Mouse (Mus musculus): ENCODE data around the gene Pcp4. TPM values are rescaled to one million over a fixed set of nuclear protein-coding genes. Genes with fewer than 3 reads are reported as not detected.
A peak's percentile ranks its signal among the peaks of the same experiment; 100 is the strongest.

The Pcp4 gene
- polyA plus RNA-seq, 1 experiment, result 7.3 TPM

GRCm38 (mm10) chr16:96468698-96469097 is 1.3 kb downstream of the Pcp4 start:
- Histone ChIP-seq H3K4me3 (replicated peaks; ENCODE audit: control insufficient read depth, low read depth, low read length) (no peak overlapping the region), H3K4me1 (ENCODE audit: control insufficient read depth, insufficient read depth, low read length) (no peaks in the 10 kb centered on the region), H3K27ac (ENCODE audit: control insufficient read depth, insufficient read depth, low read depth, low read length, poor library complexity) (no peak overlapping the region)
- TF ChIP-seq CTCF (IDR thresholded peaks at IDR 0.05; ENCODE audit: control insufficient read depth, insufficient read depth, low read length) (no peak), POLR2A (IDR thresholded peaks at IDR 0.05; ENCODE audit: borderline replicate concordance, control insufficient read depth, low read depth, low read length) (no peak)
- WGBS, result 70% methylated on average over 4 of the region's 4 CpGs

DNA sequence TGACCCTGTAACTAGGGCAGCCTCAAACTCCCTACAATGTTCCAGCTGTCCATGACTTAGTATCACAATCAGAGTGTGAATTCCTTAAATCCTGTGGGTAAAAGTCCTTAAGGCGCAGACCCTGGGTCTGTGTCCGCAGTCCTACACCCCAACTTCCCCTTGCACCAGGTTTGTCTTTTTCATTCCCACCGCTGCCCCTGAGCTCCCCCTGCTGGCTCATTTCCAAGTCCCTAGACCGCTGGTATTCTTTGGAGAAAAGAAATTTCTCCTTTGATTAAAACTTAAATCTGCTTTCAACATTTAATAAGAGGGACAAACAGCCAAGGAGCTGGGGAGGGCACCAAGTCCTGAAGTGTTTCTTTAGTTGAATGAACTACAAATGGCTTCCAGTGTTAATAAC is 2.2 kb downstream of the Pcp4 start:
- 9% methylated on average over 4 of the region's 4 CpGs for WGBS
- TF ChIP-seq CTCF (IDR thresholded peaks at IDR 0.05; ENCODE audit: control insufficient read depth, insufficient read depth, low read length) (peak; percentile 72), POLR2A (IDR thresholded peaks at IDR 0.05; ENCODE audit: borderline replicate concordance, control insufficient read depth, low read depth, low read length) (no peak)
- Histone ChIP-seq H3K4me1 (ENCODE audit: control insufficient read depth, insufficient read depth, low read length) (no peaks in the 10 kb centered on the region), H3K4me3 (replicated peaks; ENCODE audit: control insufficient read depth, low read depth, low read length) (no peak overlapping the region), H3K27ac (ENCODE audit: control insufficient read depth, insufficient read depth, low read depth, low read length, poor library complexity) (no peak overlapping the region)

DNA sequence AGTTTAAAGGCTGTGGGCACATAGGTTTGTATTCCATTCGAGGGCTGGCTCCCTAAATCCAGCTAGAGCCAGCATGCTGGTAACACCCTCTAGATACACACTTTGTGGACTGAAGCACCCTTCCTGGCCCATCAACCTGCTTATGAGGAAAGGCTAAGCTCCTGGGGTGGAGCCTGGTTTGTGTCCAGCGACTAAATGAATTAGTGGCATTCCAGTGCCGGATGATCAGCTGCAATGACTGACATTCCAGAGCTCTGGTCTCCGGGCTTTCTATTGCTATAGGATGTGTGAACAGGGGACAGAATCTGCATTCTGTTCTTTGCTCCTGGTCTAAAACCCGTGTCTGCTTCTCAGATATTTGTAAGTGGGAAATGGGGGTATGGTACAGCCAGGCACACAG is 5.0 kb downstream of the Pcp4 start:
- 52% methylated on average over 5 of the region's 5 CpGs for WGBS
- no peak overlapping the region for H3K4me3 ChIP-seq (replicated peaks; ENCODE audit: control insufficient read depth, low read depth, low read length)
- H3K4me1 ChIP-seq (ENCODE audit: control insufficient read depth, insufficient read depth, low read length), result no peaks in the 10 kb centered on the region; the same call in 1 of the 2 replicates
- TF ChIP-seq POLR2A (IDR thresholded peaks at IDR 0.05; ENCODE audit: borderline replicate concordance, control insufficient read depth, low read depth, low read length), result no peak
- TF ChIP-seq CTCF (IDR thresholded peaks at IDR 0.05; ENCODE audit: control insufficient read depth, insufficient read depth, low read length), result no peak
- H3K27ac ChIP-seq (ENCODE audit: control insufficient read depth, insufficient read depth, low read depth, low read length, poor library complexity), result no peak overlapping the region

DNA sequence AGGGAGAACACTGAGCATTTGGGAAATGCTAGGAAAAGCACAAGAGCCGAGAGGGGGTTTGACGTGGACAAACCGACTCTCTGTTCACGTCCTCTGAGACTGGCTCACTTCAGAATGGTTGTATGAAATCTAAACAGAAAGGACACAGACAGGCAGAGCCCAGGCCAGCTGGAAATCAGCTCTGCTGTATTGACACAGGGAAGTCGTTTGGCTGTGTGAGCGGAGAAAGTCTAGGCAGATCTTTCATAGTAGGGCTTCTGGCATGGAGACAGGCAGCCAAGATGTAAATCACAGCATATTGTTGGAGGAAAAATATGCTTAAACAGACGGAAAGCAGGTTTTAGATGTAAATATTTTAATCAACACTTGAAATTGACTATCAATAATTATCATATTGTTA is 5.4 kb downstream of the Pcp4 start:
- H3K4me3 ChIP-seq (replicated peaks; ENCODE audit: control insufficient read depth, low read depth, low read length), result no peak overlapping the region
- no peaks in the 10 kb centered on the region; the same call in 1 of the 2 replicates for H3K4me1 ChIP-seq (ENCODE audit: control insufficient read depth, insufficient read depth, low read length)
- 68% methylated on average over 7 of the region's 7 CpGs for WGBS
- no peak overlapping the region for H3K27ac ChIP-seq (ENCODE audit: control insufficient read depth, insufficient read depth, low read depth, low read length, poor library complexity)
- TF ChIP-seq CTCF (IDR thresholded peaks at IDR 0.05; ENCODE audit: control insufficient read depth, insufficient read depth, low read length) (no peak), POLR2A (IDR thresholded peaks at IDR 0.05; ENCODE audit: borderline replicate concordance, control insufficient read depth, low read depth, low read length) (no peak)

DNA sequence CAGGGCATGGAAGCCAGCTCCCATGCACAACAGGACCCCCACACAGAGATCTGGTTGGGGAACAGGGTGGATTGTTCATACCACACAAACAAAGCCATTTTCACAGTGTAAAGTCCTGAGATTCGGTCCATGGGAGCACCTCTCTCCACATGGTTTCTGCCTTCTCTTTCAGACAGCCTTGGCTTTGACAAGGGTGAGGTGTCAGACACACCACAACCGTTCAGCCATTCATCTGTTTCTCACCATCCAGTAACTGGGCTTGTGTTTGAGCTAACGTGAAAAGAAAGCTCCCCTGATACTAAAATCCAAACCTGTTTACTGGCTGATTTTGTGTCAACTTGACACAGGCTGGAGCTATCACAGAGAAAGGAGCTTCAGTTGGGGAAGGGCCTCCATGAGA is 6.8 kb downstream of the Pcp4 start:
- H3K27ac ChIP-seq (ENCODE audit: control insufficient read depth, insufficient read depth, low read depth, low read length, poor library complexity), result no peak overlapping the region
- no peaks in the 10 kb centered on the region; the same call in 1 of the 2 replicates for H3K4me1 ChIP-seq (ENCODE audit: control insufficient read depth, insufficient read depth, low read length)
- H3K4me3 ChIP-seq (replicated peaks; ENCODE audit: control insufficient read depth, low read depth, low read length), result no peak overlapping the region
- WGBS, result 71% methylated on average over 3 of the region's 3 CpGs
- TF ChIP-seq POLR2A (IDR thresholded peaks at IDR 0.05; ENCODE audit: borderline replicate concordance, control insufficient read depth, low read depth, low read length), result no peak
- TF ChIP-seq CTCF (IDR thresholded peaks at IDR 0.05; ENCODE audit: control insufficient read depth, insufficient read depth, low read length), result no peak

GRCm38 (mm10) chr16:96481791-96482190 is 14.4 kb downstream of the Pcp4 start:
- no peak overlapping the region for H3K27ac ChIP-seq (ENCODE audit: control insufficient read depth, insufficient read depth, low read depth, low read length, poor library complexity)
- H3K4me3 ChIP-seq (replicated peaks; ENCODE audit: control insufficient read depth, low read depth, low read length), result no peak overlapping the region
- WGBS, result 76% methylated on average over 4 of the region's 4 CpGs
- TF ChIP-seq POLR2A (IDR thresholded peaks at IDR 0.05; ENCODE audit: borderline replicate concordance, control insufficient read depth, low read depth, low read length) (no peak), CTCF (IDR thresholded peaks at IDR 0.05; ENCODE audit: control insufficient read depth, insufficient read depth, low read length) (no peak)
- no peaks in the 10 kb centered on the region for H3K4me1 ChIP-seq (ENCODE audit: control insufficient read depth, insufficient read depth, low read length)

GRCm38 (mm10) chr16:96487007-96487684 is 19.7 kb downstream of the Pcp4 start:
- Histone ChIP-seq H3K4me3 (replicated peaks; ENCODE audit: control insufficient read depth, low read depth, low read length) (no peak overlapping the region), H3K4me1 (ENCODE audit: control insufficient read depth, insufficient read depth, low read length) (no peaks in the 10 kb centered on the region), H3K27ac (ENCODE audit: control insufficient read depth, insufficient read depth, low read depth, low read length, poor library complexity) (no peak overlapping the region)
- TF ChIP-seq CTCF (IDR thresholded peaks at IDR 0.05; ENCODE audit: control insufficient read depth, insufficient read depth, low read length) (no peak), POLR2A (IDR thresholded peaks at IDR 0.05; ENCODE audit: borderline replicate concordance, control insufficient read depth, low read depth, low read length) (no peak)
- WGBS, result 74% methylated on average over 11 of the region's 11 CpGs

GRCm38 (mm10) chr16:96488038-96488437 is 20.6 kb downstream of the Pcp4 start:
- Histone ChIP-seq H3K4me3 (replicated peaks; ENCODE audit: control insufficient read depth, low read depth, low read length) (no peak overlapping the region), H3K27ac (ENCODE audit: control insufficient read depth, insufficient read depth, low read depth, low read length, poor library complexity) (no peak overlapping the region), H3K4me1 (ENCODE audit: control insufficient read depth, insufficient read depth, low read length) (no peaks in the 10 kb centered on the region)
- WGBS, result 84% methylated on average over 5 of the region's 5 CpGs
- TF ChIP-seq POLR2A (IDR thresholded peaks at IDR 0.05; ENCODE audit: borderline replicate concordance, control insufficient read depth, low read depth, low read length) (no peak), CTCF (IDR thresholded peaks at IDR 0.05; ENCODE audit: control insufficient read depth, insufficient read depth, low read length) (no peak)

GRCm38 (mm10) chr16:96491530-96491929 is 24.1 kb downstream of the Pcp4 start:
- no peaks in the 10 kb centered on the region for H3K4me1 ChIP-seq (ENCODE audit: control insufficient read depth, insufficient read depth, low read length)
- H3K4me3 ChIP-seq (replicated peaks; ENCODE audit: control insufficient read depth, low read depth, low read length), result no peak overlapping the region
- H3K27ac ChIP-seq (ENCODE audit: control insufficient read depth, insufficient read depth, low read depth, low read length, poor library complexity), result no peak overlapping the region
- 63% methylated on average over 3 of the region's 3 CpGs for WGBS
- TF ChIP-seq POLR2A (IDR thresholded peaks at IDR 0.05; ENCODE audit: borderline replicate concordance, control insufficient read depth, low read depth, low read length) (no peak), CTCF (IDR thresholded peaks at IDR 0.05; ENCODE audit: control insufficient read depth, insufficient read depth, low read length) (no peak)
